Mouse (Mus musculus): ENCODE measurements around the gene Imp3. TPM values are rescaled to one million over a fixed set of nuclear protein-coding genes. Genes with fewer than 3 reads are reported as not detected.
"Not testable (repeated sequence)": the region's sequence is repeated elsewhere in the genome, so short reads cannot be mapped to it uniquely, and the experiment has no call there.

Imp3 gene
- polyA plus RNA-seq, 1 experiment from 2014 or later: 73.9 TPM

DNA sequence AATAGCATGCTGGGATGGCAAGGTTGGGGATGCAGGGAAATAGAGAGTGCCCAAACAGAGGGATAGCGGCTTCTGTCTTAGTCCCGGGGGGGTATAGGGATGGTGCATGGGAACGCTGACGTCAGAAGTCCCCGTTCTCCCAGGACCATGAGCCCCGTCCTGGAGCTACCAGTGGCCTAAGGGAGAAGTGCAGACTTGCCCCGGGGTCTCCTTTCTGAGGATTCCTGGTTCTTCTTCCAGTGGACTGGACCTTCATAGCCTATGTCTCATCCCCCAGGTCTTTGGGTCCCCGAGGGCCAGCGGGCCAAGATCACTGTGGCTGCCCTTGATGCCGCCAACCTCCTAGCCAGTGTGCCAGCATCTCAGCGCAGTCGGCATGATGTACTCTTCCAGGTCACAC lies 40.5 kb upstream of the Imp3 start:
- 85% methylated on average over 12 of the region's 12 CpGs for WGBS
- no peak overlapping the region for H3K27ac ChIP-seq (ENCODE audit: low read length)
- no peak for ATAC-seq (ENCODE audit: insufficient read depth, low FRiP score)
- H3K9ac ChIP-seq (ENCODE audit: low read length): no peak overlapping the region
- H3K4me1 ChIP-seq (ENCODE audit: control insufficient read depth, insufficient read depth, low read length): 0 out of 2 replicates have a peak, but pooled peaks cover 11% of the 10 kb centered on the region
- H3K9me3 ChIP-seq (replicated peaks; ENCODE audit: control insufficient read depth, low read length): no peaks in the 10 kb centered on the region
- no peak overlapping the region for H3K4me3 ChIP-seq (replicated peaks; ENCODE audit: low read length)
- no peaks in the 10 kb centered on the region for H3K36me3 ChIP-seq (ENCODE audit: control insufficient read depth, insufficient read depth, low read length)
- H3K27me3 ChIP-seq (ENCODE audit: control insufficient read depth, insufficient read depth, low read length): no peaks in the 10 kb centered on the region
- no peak overlapping the region for H3K4me2 ChIP-seq (ENCODE audit: low read depth, low read length)

DNA sequence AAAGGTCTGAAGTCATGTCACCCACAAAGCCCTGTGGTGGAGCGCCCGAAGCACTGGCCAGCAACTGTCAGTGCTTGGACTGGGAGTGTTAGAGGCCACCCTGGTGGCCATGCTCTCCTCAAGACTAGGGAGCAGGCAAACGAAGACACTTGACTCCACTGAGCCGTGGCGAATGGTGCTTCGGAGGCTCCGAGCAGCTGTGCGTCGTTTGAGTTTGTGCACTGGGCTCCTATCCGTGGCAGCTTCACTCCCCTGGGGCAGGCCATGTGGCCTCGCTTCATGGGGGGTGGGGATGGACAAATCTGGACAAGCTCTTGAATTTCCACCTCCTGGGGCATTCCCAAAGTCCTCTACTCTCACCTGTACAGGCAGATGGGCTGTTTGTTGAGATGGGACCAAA lies 37.9 kb upstream of the Imp3 start:
- H3K4me3 ChIP-seq (replicated peaks; ENCODE audit: low read length): no peak overlapping the region
- no peak for ATAC-seq (ENCODE audit: insufficient read depth, low FRiP score)
- H3K36me3 ChIP-seq (ENCODE audit: control insufficient read depth, insufficient read depth, low read length): no peaks in the 10 kb centered on the region
- H3K27me3 ChIP-seq (ENCODE audit: control insufficient read depth, insufficient read depth, low read length): no peaks in the 10 kb centered on the region
- H3K27ac ChIP-seq (ENCODE audit: low read length): no peak overlapping the region
- no peak overlapping the region for H3K4me2 ChIP-seq (ENCODE audit: low read depth, low read length)
- no peaks in the 10 kb centered on the region for H3K9me3 ChIP-seq (replicated peaks; ENCODE audit: control insufficient read depth, low read length)
- no peak overlapping the region for H3K9ac ChIP-seq (ENCODE audit: low read length)
- H3K4me1 ChIP-seq (ENCODE audit: control insufficient read depth, insufficient read depth, low read length): no peaks in the 10 kb centered on the region
- 75% methylated on average over 11 of the region's 11 CpGs for WGBS

DNA sequence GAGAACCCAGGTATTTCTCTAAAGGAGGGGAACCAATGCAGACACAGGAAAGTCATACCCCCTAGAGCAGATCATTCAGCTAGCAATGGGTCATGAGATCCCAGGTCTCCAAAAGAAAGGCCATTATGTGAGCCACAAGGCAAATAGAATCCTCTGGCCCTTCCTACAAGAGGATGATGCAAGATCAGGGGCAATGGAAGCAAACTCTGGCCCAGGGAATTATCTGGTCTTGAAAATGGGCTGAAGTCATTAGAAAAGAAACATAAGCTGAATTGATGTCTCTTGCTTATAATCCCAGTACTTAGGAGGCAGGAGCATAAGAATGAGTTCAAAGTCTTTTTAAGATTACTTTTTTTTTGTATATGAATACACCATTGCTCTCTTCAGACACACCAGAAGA lies 37.2 kb upstream of the Imp3 start:
- H3K36me3 ChIP-seq (ENCODE audit: control insufficient read depth, insufficient read depth, low read length): no peaks in the 10 kb centered on the region
- H3K27ac ChIP-seq (ENCODE audit: low read length): peak overlapping the region; percentile 88; the same call in 1 of the 2 replicates
- H3K27me3 ChIP-seq (ENCODE audit: control insufficient read depth, insufficient read depth, low read length): no peaks in the 10 kb centered on the region
- H3K9me3 ChIP-seq (replicated peaks; ENCODE audit: control insufficient read depth, low read length): no peaks in the 10 kb centered on the region
- no peak overlapping the region for H3K4me3 ChIP-seq (replicated peaks; ENCODE audit: low read length)
- no peak overlapping the region for H3K9ac ChIP-seq (ENCODE audit: low read length)
- no peak for ATAC-seq (ENCODE audit: insufficient read depth, low FRiP score)
- no peak overlapping the region for H3K4me2 ChIP-seq (ENCODE audit: low read depth, low read length)
- no peaks in the 10 kb centered on the region for H3K4me1 ChIP-seq (ENCODE audit: control insufficient read depth, insufficient read depth, low read length)

DNA sequence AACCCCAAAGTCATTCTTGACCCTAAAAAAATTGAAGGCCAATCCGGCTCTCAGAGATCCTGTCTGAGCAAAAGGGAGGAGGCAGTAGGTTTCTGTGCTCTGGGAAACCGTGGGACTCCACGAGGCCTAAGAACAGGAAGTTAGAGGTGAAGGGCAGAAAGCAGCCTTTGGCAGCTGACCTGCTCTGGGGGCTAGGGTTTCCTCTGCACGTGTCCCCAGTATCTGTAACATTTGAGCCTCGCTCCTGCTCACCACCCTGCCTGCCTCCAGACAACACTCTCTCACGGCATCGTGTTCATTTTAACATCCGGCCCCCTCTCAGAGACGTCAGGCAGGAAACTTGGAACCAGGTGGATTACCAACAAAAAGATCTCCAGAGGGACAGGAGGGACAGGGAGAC lies 36.7 kb upstream of the Imp3 start:
- no peak overlapping the region for H3K4me3 ChIP-seq (replicated peaks; ENCODE audit: low read length)
- no peaks in the 10 kb centered on the region for H3K36me3 ChIP-seq (ENCODE audit: control insufficient read depth, insufficient read depth, low read length)
- peak overlapping the region; percentile 88 for H3K27ac ChIP-seq (ENCODE audit: low read length)
- H3K9me3 ChIP-seq (replicated peaks; ENCODE audit: control insufficient read depth, low read length): no peaks in the 10 kb centered on the region
- H3K4me2 ChIP-seq (ENCODE audit: low read depth, low read length): no peak overlapping the region
- no peak for ATAC-seq (ENCODE audit: insufficient read depth, low FRiP score)
- H3K4me1 ChIP-seq (ENCODE audit: control insufficient read depth, insufficient read depth, low read length): no peaks in the 10 kb centered on the region
- no peaks in the 10 kb centered on the region for H3K27me3 ChIP-seq (ENCODE audit: control insufficient read depth, insufficient read depth, low read length)
- WGBS: 26% methylated on average over 9 of the region's 9 CpGs
- H3K9ac ChIP-seq (ENCODE audit: low read length): no peak overlapping the region

GRCm38 (mm10) chr9:56901187-56901586 lies 36.1 kb upstream of the Imp3 start:
- Histone ChIP-seq H3K27ac (ENCODE audit: low read length) (peak overlapping the region; percentile 88), H3K4me2 (ENCODE audit: low read depth, low read length) (no peak overlapping the region), H3K9ac (ENCODE audit: low read length) (peak overlapping the region; percentile 16; the same call in 1 of the 2 replicates), H3K27me3 (ENCODE audit: control insufficient read depth, insufficient read depth, low read length) (no peaks in the 10 kb centered on the region), H3K4me1 (ENCODE audit: control insufficient read depth, insufficient read depth, low read length) (no peaks in the 10 kb centered on the region), H3K36me3 (ENCODE audit: control insufficient read depth, insufficient read depth, low read length) (no peaks in the 10 kb centered on the region), H3K9me3 (replicated peaks; ENCODE audit: control insufficient read depth, low read length) (no peaks in the 10 kb centered on the region), H3K4me3 (replicated peaks; ENCODE audit: low read length) (no peak overlapping the region)
- ATAC-seq (ENCODE audit: insufficient read depth, low FRiP score): peak; percentile 89
- WGBS: 45% methylated on average over 8 of the region's 8 CpGs

- 68% methylated on average over 3 of the region's 3 CpGs for WGBS
- Histone ChIP-seq H3K9me3 (replicated peaks; ENCODE audit: control insufficient read depth, low read length) (no peaks in the 10 kb centered on the region), H3K27ac (ENCODE audit: low read length) (no peak overlapping the region), H3K36me3 (ENCODE audit: control insufficient read depth, insufficient read depth, low read length) (no peaks in the 10 kb centered on the region), H3K4me1 (ENCODE audit: control insufficient read depth, insufficient read depth, low read length) (no peaks in the 10 kb centered on the region), H3K27me3 (ENCODE audit: control insufficient read depth, insufficient read depth, low read length) (no peaks in the 10 kb centered on the region), H3K4me3 (replicated peaks; ENCODE audit: low read length) (no peak overlapping the region), H3K4me2 (ENCODE audit: low read depth, low read length) (no peak overlapping the region), H3K9ac (ENCODE audit: low read length) (no peak overlapping the region)
- no peak for ATAC-seq (ENCODE audit: insufficient read depth, low FRiP score)
Measured at GRCm38 (mm10) chr9:56903662-56904061, 33.6 kb upstream of the Imp3 start.

- peak; percentile 66 for ATAC-seq (ENCODE audit: insufficient read depth, low FRiP score)
- H3K4me2 ChIP-seq (ENCODE audit: low read depth, low read length): no peak overlapping the region
- no peak overlapping the region for H3K4me3 ChIP-seq (replicated peaks; ENCODE audit: low read length)
- 68% methylated on average over 9 of the region's 9 CpGs for WGBS
- no peaks in the 10 kb centered on the region for H3K27me3 ChIP-seq (ENCODE audit: control insufficient read depth, insufficient read depth, low read length)
- H3K36me3 ChIP-seq (ENCODE audit: control insufficient read depth, insufficient read depth, low read length): no peaks in the 10 kb centered on the region
- no peaks in the 10 kb centered on the region for H3K9me3 ChIP-seq (replicated peaks; ENCODE audit: control insufficient read depth, low read length)
- H3K27ac ChIP-seq (ENCODE audit: low read length): peak overlapping the region; percentile 28
- H3K4me1 ChIP-seq (ENCODE audit: control insufficient read depth, insufficient read depth, low read length): no peaks in the 10 kb centered on the region
- no peak overlapping the region for H3K9ac ChIP-seq (ENCODE audit: low read length)
Measured at GRCm38 (mm10) chr9:56907549-56907948, 29.7 kb upstream of the Imp3 start.

GRCm38 (mm10) chr9:56909991-56910390 lies 27.3 kb upstream of the Imp3 start:
- not testable (repeated sequence) for H3K4me1 ChIP-seq (ENCODE audit: control insufficient read depth, insufficient read depth, low read length); H3K27ac ChIP-seq (ENCODE audit: low read length); H3K4me3 ChIP-seq (replicated peaks; ENCODE audit: low read length); H3K36me3 ChIP-seq (ENCODE audit: control insufficient read depth, insufficient read depth, low read length); H3K4me2 ChIP-seq (ENCODE audit: low read depth, low read length); H3K27me3 ChIP-seq (ENCODE audit: control insufficient read depth, insufficient read depth, low read length); ATAC-seq (ENCODE audit: insufficient read depth, low FRiP score); H3K9me3 ChIP-seq (replicated peaks; ENCODE audit: control insufficient read depth, low read length); H3K9ac ChIP-seq (ENCODE audit: low read length)
- 28% methylated on average over 4 of the region's 4 CpGs for WGBS

DNA sequence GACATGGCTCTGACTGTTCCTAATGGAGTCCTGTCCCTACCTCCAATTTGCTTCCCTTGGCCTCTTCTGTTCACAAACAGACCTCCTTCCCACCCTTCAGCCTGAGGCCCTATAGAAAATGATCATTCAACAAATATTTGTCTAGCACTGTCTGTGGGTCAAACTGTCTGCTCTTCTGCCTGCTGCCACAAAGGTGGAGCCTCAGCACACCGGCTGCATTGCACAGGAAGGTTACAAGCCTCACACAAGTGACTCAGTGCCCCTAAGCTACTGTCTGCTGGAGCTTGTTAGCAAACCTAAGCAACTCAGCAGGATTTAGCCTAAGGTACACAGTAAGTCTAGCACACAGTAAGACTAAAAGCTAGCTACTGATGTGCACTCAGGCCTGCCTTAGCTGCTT lies 26.3 kb upstream of the Imp3 start:
- no peaks in the 10 kb centered on the region for H3K4me1 ChIP-seq (ENCODE audit: control insufficient read depth, insufficient read depth, low read length)
- no peaks in the 10 kb centered on the region for H3K27me3 ChIP-seq (ENCODE audit: control insufficient read depth, insufficient read depth, low read length)
- peaks cover 7% of the 10 kb centered on the region; the same call in 1 of the 2 replicates for H3K36me3 ChIP-seq (ENCODE audit: control insufficient read depth, insufficient read depth, low read length)
- H3K9me3 ChIP-seq (replicated peaks; ENCODE audit: control insufficient read depth, low read length): no peaks in the 10 kb centered on the region
- H3K4me3 ChIP-seq (replicated peaks; ENCODE audit: low read length): no peak overlapping the region
- no peak for ATAC-seq (ENCODE audit: insufficient read depth, low FRiP score)
- H3K27ac ChIP-seq (ENCODE audit: low read length): no peak overlapping the region
- no peak overlapping the region for H3K4me2 ChIP-seq (ENCODE audit: low read depth, low read length)
- 24% methylated on average over 1 of the region's 1 CpGs for WGBS
- H3K9ac ChIP-seq (ENCODE audit: low read length): no peak overlapping the region

DNA sequence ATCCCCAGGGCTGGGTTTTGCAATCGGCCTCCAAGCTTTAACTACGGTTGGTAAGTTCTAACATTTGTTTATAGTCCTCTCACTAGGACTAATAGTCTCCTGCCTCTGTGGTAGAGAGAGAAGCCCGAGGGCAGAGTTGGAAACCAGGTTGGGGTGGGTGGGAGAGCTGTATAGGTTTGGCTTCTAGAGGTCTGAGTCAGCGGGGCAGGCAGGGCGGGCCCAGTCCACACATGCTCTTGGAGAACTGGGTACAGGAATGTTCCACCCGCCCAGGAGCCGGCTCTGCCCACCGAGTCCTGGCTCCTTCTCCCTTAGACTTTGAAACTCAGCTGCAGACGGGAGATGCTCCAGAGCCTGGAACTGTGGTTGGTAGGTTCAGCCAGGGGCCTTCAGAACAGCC lies 23.3 kb upstream of the Imp3 start:
- peak; percentile 35; the same call in 1 of the 2 replicates for ATAC-seq (ENCODE audit: insufficient read depth, low FRiP score)
- no peaks in the 10 kb centered on the region for H3K27me3 ChIP-seq (ENCODE audit: control insufficient read depth, insufficient read depth, low read length)
- peak overlapping the region; percentile 25; the same call in 1 of the 2 replicates for H3K27ac ChIP-seq (ENCODE audit: low read length)
- no peak overlapping the region for H3K4me3 ChIP-seq (replicated peaks; ENCODE audit: low read length)
- peaks cover 24% of the 10 kb centered on the region for H3K36me3 ChIP-seq (ENCODE audit: control insufficient read depth, insufficient read depth, low read length)
- H3K9me3 ChIP-seq (replicated peaks; ENCODE audit: control insufficient read depth, low read length): no peaks in the 10 kb centered on the region
- no peak overlapping the region for H3K4me2 ChIP-seq (ENCODE audit: low read depth, low read length)
- no peak overlapping the region for H3K9ac ChIP-seq (ENCODE audit: low read length)
- 63% methylated on average over 9 of the region's 9 CpGs for WGBS
- H3K4me1 ChIP-seq (ENCODE audit: control insufficient read depth, insufficient read depth, low read length): peaks cover 3% of the 10 kb centered on the region; the same call in 1 of the 2 replicates
